Mouse (Mus musculus): ENCODE data around the gene Tcte1.

Tcte1 gene

DNA sequence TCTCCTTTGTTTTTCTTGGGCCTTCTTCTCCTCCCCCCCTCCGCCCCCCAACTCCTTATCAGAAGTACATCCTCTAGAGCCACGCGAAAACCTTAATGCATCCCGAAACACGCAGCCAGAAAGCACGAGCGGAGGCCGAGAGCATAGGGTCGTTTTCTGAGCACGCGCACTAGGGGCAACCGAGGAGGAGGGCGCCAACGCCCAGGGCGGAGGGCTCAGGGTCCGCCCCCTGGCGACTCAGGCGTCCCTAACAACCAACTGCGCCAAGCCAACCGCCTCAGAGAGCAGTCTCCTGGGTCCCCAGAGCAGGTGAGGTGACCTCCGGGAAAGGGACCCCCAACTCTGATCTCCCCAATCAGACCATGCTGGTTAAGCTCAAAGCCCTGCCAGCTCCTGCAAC lies at the start of gene Tcte1:
Tcte1 (plus strand) TSS at position 172 of the 400 bp plus-strand sequence.
- TF ChIP-seq GATA4 (IDR thresholded peaks at IDR 0.05; ENCODE audit: insufficient replicate concordance, low read length), result no peak

DNA sequence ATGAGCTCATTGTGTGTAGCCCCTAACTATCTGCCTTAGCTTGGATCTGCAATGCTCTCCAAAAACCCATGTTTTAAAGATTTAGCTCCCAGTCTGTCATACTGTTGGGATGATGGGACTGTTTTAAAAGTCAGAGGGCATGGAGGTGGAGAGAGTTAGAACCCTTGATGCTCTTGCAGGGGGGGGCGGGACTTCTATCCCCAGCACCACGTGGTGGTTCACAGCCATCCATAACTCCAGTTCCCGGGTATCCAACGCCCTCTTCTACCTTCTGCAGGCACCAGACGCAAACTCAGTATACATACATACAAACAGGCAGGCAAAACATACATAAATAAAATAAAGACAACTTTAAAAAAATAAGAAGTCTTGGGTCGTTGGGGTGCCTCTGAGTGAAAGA lies 49.6 kb upstream of the Tcte1 start:
- TF ChIP-seq GATA4 (IDR thresholded peaks at IDR 0.05; ENCODE audit: insufficient replicate concordance, low read length), result no peak

- no peak for TF ChIP-seq GATA4 (IDR thresholded peaks at IDR 0.05; ENCODE audit: insufficient replicate concordance, low read length)
These were observed 49.1 kb upstream of the Tcte1 start for GRCm38 (mm10) chr17:45474146-45474545.

DNA sequence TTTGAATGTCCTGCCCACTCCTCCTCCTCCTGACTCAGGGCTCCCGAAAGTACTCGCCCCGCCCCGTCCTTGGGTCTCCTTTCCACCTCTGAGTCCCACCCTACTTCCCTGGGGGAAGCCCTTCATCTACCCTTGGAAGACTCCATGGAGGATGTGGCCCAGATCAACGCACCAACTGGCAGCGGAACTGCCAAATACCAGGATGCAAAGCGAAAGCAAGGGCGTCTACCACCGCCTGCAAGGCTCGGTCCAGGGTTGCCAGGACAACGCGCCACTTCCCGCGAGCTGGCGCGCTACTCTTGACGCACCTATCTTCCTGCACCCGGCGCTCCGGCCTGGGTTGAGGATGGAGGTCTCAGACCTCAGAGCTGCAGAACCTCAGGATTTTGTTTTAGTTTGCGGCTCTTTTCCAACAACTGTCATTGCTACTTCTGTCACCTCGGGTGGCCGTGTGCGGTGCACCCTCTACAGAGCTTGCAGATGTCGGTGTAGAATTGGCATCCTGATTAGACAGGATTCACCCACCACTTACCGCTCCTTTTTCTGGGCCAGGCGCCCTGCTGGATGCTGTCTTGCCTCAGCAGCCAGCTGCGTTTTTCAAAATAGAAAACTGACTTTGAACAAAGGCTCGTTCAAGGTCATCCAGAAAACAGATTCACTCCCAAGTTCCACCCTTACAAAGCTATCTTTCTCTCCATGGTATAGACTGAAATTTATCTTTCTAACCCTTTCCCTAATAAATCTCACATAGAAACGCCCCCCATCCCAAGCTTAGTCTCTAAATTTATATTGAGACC lies 48.4 kb upstream of the Tcte1 start, which contains the start of gene Spats1:
Spats1 (minus strand) TSS at position 747 of the 797 bp plus-strand sequence.
- no peak for TF ChIP-seq GATA4 (IDR thresholded peaks at IDR 0.05; ENCODE audit: insufficient replicate concordance, low read length)

DNA sequence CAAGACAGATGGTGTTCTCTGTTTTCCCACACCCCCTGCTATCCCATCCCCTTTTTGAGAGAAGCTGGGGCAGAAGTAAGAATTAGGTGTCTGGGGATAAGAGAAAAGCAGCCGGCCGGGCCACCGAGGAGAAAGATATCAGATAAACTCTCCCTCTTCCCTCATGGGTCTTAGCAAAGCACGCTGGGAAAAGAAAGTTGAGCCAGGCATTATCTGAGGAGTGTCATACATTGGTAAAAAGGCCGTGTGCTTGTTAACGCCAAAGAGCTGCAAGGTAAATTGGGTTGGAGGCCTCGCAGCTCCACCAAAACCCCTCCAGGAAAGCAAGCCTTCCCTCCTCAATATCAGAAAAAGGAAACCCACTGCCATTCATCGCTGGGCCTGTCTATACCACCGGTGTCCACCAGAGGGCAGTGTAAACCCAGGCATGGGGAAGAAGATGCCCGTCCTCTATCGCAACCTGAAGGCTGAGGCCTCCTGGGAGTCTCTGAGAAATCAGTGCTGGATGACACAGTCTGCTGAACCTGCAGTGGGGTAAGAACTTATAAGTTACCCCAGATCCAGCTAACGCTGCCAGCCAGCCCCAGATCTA lies 44.9 kb upstream of the Tcte1 start:
- TF ChIP-seq GATA4 (IDR thresholded peaks at IDR 0.05; ENCODE audit: insufficient replicate concordance, low read length), result no peak

DNA sequence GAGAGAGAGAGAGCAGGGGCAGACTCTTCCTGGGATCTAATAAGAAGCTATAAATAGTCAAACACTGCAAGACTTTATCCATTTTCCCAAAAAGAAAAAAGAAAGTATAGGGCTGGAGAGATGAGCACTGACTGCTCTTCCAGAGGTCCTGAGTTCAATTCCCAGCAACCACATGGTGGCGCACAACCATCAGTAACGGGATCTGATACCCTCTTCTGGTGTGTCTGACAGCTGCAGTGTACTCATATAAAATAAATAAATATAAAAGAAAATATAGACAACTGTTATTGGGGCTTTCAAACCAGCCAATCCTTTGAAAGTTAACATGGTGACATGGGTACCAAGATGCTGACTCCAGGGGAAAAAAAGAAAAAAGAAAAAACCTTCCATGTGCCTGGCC lies 42.8 kb upstream of the Tcte1 start:
- no peak for TF ChIP-seq GATA4 (IDR thresholded peaks at IDR 0.05; ENCODE audit: insufficient replicate concordance, low read length)

DNA sequence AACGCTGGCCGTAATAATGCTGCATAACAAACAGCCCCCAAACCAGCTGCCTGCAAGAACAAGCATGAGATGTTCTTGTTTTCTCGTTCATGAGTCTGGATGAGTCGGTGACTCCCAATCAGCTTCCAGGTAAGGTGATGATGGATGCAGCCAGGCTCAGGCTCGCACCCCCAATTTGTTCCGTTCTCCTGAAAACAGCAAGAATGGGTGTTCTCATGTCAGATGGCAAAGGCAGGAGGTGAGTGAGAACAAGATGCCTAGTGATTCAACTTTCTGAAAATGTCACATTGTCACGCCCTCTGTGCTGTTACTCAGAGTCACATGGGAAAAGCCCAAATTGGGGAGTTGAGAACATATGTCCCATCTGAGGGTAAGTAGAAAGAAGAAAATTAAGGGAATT lies 37.7 kb upstream of the Tcte1 start:
- no peak for TF ChIP-seq GATA4 (IDR thresholded peaks at IDR 0.05; ENCODE audit: insufficient replicate concordance, low read length)

DNA sequence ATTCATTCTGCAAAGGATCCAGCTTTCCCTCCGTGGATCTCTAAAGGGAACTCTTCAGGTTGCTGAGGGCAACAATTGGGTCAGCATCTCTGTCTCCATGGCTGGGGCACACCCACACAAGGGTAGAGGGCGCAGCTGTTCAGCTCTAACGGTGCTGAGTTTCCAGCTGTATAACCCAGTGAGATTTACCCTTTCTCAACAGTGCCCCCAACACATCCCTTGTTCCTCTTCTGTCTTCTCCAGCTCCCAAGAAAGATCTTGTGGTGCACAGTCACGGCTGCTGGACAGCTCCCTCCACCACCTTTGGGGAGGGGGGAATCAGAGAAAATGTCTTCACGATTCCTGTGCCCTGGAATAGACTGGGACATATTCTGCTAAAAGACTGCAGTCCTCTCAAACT lies 36.0 kb upstream of the Tcte1 start:
- TF ChIP-seq GATA4 (IDR thresholded peaks at IDR 0.05; ENCODE audit: insufficient replicate concordance, low read length), result no peak

DNA sequence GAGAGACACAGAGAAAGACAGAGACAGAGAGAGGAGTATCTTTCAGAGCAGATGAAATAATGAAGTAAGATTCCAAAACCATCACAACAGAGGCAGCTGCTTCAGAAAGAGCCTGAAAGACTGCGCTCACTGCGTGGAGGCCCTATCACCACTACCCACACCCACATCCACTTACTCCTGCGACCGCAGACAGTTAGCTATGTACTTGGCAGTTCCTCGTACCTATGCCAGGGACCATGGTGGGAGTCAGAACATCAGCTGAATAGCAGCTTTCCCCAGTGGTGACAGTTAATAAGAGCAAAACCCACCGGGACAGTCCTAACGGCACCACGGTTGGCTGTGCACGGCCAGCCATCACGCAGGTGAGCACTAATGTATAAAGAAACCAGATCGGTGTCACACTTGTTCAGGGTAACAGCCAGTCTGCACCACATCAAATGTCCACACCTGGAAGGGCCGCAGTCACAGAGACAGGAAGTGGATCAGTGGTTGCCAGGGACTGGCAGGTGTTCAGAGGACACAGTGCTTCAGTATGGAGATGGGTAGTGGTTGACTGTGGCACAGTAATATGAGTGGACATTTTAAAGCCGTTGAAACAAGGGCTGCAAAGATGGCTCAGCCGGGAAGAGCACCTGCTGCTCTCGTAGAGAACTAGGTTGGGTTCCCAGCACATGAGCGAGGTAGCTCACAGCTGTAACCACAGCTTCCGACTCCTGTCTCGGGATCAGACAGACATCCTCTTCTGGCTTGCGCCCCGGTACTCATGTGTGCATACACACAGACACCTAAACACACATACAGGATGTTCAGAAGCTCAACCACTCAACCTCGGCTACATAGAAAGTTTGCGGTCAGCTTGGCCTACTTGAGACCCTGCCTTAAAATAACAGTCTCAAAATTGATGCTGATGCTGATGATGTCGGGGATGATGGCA lies 34.6 kb upstream of the Tcte1 start:
- TF ChIP-seq GATA4 (IDR thresholded peaks at IDR 0.05; ENCODE audit: insufficient replicate concordance, low read length), result no peak

DNA sequence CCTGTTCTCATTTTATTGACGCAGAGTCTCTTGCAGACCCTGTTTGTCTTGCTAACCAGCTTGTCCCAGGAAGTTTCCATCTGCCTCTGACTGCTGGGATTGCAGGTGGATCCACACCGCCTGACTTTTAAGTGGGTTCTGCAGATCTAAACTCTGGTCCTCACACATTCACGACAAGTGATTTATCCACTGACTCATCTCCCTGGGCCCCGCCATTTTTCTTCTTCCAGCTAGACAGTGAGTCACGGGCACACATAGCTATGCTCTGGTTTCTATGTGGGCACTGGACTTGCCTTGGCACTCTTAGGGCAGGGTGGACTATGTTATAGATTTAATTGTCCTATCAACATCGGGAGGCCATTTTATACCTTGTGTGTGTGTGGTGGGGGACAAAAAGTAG lies 33.5 kb upstream of the Tcte1 start:
- no peak for TF ChIP-seq GATA4 (IDR thresholded peaks at IDR 0.05; ENCODE audit: insufficient replicate concordance, low read length)

DNA sequence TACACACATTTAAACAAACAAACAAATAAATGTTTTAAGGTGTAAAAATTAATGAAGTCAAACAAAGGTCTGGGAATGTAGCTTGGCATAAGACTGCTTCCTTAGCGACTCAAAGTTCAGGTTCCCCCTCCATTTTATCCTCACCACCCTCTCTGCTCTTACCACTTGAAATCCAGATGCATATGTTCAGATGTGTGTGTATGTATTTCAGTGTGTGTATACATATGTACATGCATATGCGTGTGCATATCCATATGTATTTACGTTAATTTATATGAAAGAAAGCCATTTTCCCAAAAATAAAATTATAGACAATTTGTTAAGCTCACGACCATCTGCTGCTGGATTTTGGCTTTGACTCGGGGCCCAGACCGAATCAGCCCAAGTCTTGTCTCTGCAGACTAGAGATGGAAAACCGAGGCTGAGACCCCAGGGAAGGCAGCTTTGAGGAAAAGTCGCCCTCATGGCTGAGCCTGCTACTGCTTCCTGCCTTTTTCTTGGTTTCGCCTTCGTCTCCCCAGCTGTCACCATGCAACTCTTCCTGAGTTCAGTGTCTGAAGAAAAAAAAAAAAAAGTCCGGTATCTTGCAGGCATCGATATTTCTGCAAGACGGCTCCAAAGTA lies 32.6 kb upstream of the Tcte1 start:
- no peak for TF ChIP-seq GATA4 (IDR thresholded peaks at IDR 0.05; ENCODE audit: insufficient replicate concordance, low read length)

- TF ChIP-seq GATA4 (IDR thresholded peaks at IDR 0.05; ENCODE audit: insufficient replicate concordance, low read length), result no peak
These were observed 27.8 kb upstream of the Tcte1 start for GRCm38 (mm10) chr17:45495398-45495797.

DNA sequence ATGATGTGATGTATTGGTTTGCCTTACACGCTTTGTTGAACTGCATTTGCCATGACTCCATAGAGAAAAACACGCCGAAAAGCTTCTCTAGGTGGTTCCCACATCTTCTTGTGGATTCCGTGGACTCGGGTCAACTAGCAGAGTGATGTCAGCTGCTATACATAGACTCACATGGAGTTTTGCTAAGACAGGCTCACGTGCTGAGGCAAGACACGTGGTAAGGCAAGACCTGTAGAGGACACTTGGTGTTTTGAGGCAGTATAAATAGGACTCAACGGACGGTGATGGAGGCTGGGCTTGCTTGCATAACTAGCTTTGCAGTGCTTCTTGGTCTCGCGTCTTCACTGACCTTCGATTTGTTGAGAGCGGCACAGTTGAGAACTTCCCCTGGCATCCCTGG lies 24.8 kb upstream of the Tcte1 start:
- no peak for TF ChIP-seq GATA4 (IDR thresholded peaks at IDR 0.05; ENCODE audit: insufficient replicate concordance, low read length)

- TF ChIP-seq GATA4 (IDR thresholded peaks at IDR 0.05; ENCODE audit: insufficient replicate concordance, low read length), result no peak
These were observed 23.7 kb upstream of the Tcte1 start for GRCm38 (mm10) chr17:45499516-45499915.

GRCm38 (mm10) chr17:45500981-45501380 lies 22.3 kb upstream of the Tcte1 start:
- no peak for TF ChIP-seq GATA4 (IDR thresholded peaks at IDR 0.05; ENCODE audit: insufficient replicate concordance, low read length)

All from liver, adult (tissue).